Mouse (Mus musculus) thymus, postnatal 14 days (tissue): Measurements from ENCODE around the gene Hspb1.

Experiments used
- DNase-seq: peaks from one replicate; pipeline ENCODE4 v3.0.0; 2021

Hspb1 gene

GRCm38 (mm10) chr5:135888405-135889215, 891 bp downstream of the Hspb1 start:
- no peak for DNase-seq

GRCm38 (mm10) chr5:135890323-135890722, 2.6 kb downstream of the Hspb1 start:
- DNase-seq: no peak

GRCm38 (mm10) chr5:135890920-135891319, 3.2 kb downstream of the Hspb1 start:
- no peak for DNase-seq

GRCm38 (mm10) chr5:135892589-135893351, 5.1 kb downstream of the Hspb1 start:
- no peak for DNase-seq

GRCm38 (mm10) chr5:135894958-135895357, 7.2 kb downstream of the Hspb1 start:
- no peak for DNase-seq

- peak; percentile 72 for DNase-seq
Measured at GRCm38 (mm10) chr5:135898028-135898427, 10.3 kb downstream of the Hspb1 start.

GRCm38 (mm10) chr5:135898995-135899394, 11.3 kb downstream of the Hspb1 start:
- DNase-seq: no peak

GRCm38 (mm10) chr5:135899833-135900232, 12.1 kb downstream of the Hspb1 start:
- no peak for DNase-seq

- no peak for DNase-seq
Measured at GRCm38 (mm10) chr5:135900701-135901100, 13.0 kb downstream of the Hspb1 start.

- peak; percentile 50 for DNase-seq
Measured at GRCm38 (mm10) chr5:135901354-135902095, 13.8 kb downstream of the Hspb1 start.

- no peak for DNase-seq
Measured at GRCm38 (mm10) chr5:135903058-135903457, 15.3 kb downstream of the Hspb1 start.

GRCm38 (mm10) chr5:135903551-135904151, 15.9 kb downstream of the Hspb1 start:
- DNase-seq: peak; percentile 80

GRCm38 (mm10) chr5:135904259-135904658, 16.5 kb downstream of the Hspb1 start:
- no peak for DNase-seq

GRCm38 (mm10) chr5:135905320-135906225, 17.9 kb downstream of the Hspb1 start:
- DNase-seq: no peak

GRCm38 (mm10) chr5:135906846-135907245, 19.1 kb downstream of the Hspb1 start:
- DNase-seq: no peak

GRCm38 (mm10) chr5:135907256-135907655, 19.5 kb downstream of the Hspb1 start:
- no peak for DNase-seq

- peak; percentile 43 for DNase-seq
Measured at GRCm38 (mm10) chr5:135908185-135908584, 20.5 kb downstream of the Hspb1 start.

GRCm38 (mm10) chr5:135908989-135909388, 21.3 kb downstream of the Hspb1 start:
- no peak for DNase-seq

GRCm38 (mm10) chr5:135909646-135910045, 21.9 kb downstream of the Hspb1 start:
- DNase-seq: no peak

- DNase-seq: no peak
Measured at GRCm38 (mm10) chr5:135910813-135911212, 23.1 kb downstream of the Hspb1 start.

GRCm38 (mm10) chr5:135911633-135912220, 24.0 kb downstream of the Hspb1 start:
- DNase-seq: no peak
